In the genomic region with DNA sequence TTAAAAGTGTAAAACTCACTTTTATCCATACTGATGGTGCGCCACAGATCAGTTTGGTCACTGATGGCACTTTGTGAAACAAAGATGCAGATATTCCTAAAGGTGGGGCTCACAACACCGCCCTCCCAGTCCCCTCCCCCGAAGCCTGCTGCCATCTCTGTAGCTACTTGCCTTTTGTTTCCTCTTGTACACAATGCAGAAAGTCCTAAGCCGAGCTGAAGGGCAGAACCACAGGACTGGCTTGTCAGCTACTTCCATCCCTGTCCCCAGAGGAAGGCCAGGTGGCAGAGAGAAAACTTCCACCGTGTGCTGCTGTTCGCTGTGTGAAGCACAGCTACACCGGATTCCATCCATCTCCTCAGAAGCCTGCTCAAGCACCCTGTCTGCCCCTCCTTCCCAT, we compare ENCODE assay signal across 1 mouse cellular context.
TF ChIP-seq lines count a peak whose summit lies in the region.

No protein-coding gene starts in this region.

TF ChIP-seq in ES-E14, 5 proteins besides CTCF, POLR2A, EP300 and RAD21:
- no peak for TF ChIP-seq CHD2 (IDR thresholded peaks at IDR 0.05; ENCODE audit: low read depth, low read length)
- no peak for TF ChIP-seq ZC3H11A (IDR thresholded peaks at IDR 0.05; ENCODE audit: borderline replicate concordance, low read depth, low read length)
- TF ChIP-seq ZNF384 (IDR thresholded peaks at IDR 0.05; ENCODE audit: low read depth, low read length): no peak
- no peak for TF ChIP-seq MAFK (IDR thresholded peaks at IDR 0.05; ENCODE audit: insufficient read depth, low read depth, low read length)
- TF ChIP-seq HCFC1 (IDR thresholded peaks at IDR 0.05; ENCODE audit: borderline replicate concordance, insufficient read depth, low read length): no peak
